Mouse (Mus musculus): ENCODE results near the gene Fam83f.
A peak's percentile ranks its signal among the peaks of the same experiment; 100 is the strongest.

Gene Fam83f

DNA sequence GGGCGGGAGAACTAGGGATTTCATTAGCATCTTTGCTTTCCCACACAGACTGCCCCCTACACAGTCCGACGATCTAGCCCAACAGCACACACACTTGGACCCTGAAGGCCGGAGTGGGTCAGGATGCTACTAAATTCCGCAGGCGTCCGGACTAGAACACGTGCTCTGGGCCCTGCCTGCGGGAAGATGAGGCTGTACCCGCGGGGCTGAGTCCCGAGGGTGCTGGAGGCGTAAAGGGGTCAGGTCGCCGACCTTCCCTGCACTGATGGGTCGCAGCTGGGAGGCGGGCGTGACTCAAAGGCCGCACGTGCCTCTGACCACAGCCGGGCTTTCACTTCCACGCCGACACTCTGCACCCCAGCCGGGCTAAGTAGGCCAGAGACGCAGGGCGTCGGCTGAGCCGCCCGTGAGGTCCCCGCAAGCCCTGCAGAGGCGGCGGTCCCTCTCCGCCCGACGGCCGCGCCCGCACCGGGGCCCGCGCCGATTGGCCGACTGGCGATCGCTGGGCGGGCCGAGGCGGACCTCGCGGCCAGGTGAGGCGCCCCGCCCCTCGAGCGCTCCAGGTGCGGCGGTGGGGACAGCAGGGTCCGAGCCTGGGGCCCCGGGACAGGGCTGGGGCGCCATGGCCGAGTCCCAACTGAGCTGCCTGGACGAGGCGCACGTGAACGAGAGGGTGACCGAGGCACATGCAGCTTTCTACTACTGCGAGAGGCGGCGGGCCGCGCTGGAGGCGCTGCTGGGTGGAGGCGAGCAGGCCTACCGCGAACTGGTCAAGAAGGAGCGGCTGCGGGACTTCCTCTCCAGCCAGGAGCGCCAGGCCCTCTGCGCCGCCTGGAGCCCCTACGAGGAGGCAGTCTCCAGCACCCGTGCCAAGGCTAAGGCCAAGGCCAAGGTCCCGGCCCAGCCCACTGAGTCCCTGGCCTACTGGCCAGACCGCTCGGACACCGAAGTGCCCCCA lies at the start of gene Fam83f:
TSS of gene Fam83f (plus strand) at position 553 of the 958 bp plus-strand sequence.
- peak; percentile 15 for DNase-seq (ENCODE audit: low read depth, low spot score)

DNA sequence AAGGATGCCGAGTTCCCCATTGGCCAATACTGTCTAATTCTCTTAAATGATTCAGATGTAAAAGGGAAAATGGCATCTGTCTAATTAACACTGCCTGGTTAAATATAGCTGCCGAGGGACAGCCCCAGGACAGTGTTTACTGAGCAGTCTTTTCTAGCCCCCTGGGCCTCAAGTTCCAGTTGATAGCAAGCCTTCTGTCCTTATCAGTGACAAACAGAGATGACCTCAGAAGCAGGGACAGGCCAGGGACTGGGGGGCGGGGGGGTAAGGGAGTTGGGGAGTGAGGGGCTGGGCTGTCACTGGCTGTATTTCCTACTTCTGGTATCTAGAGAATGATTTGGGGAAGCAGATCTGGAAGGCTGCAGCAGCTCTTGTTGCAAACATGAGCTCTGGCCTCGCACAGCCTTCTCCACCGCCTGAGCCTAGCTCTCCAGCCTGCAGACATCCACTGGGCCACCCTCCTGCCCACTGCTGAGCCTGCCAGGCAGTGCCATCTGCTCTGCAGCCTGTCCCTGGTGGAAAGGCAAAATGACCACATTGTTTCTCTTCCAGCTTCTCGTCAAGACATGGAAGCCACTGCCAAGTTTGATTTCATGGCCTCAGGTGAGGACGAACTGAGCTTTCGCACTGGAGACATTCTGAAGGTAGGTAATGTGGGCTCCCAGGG lies 48.3 kb upstream of the Fam83f start:
- no peak for DNase-seq (ENCODE audit: low read depth, low spot score)

DNA sequence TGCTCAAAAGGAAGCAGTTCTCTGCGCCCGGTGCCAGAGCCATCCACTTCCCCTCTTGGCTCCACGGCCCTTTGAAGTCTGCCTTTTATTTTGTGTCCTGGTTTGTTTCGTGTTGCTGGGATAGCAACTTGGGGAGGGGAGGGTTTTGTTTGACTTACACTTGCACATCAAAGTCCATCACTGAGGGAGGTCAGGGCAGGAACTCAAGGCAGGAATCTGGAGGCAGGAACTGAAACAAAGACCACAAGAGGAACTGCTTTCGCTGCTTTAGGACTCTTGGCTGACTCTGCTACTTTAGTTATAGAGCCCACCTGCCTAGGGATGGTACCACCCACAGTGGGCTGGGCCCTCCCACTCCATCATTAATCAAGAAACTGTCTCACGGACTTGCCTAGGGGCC lies 45.2 kb upstream of the Fam83f start:
- DNase-seq (ENCODE audit: low read depth, low spot score), result peak; percentile 47

DNA sequence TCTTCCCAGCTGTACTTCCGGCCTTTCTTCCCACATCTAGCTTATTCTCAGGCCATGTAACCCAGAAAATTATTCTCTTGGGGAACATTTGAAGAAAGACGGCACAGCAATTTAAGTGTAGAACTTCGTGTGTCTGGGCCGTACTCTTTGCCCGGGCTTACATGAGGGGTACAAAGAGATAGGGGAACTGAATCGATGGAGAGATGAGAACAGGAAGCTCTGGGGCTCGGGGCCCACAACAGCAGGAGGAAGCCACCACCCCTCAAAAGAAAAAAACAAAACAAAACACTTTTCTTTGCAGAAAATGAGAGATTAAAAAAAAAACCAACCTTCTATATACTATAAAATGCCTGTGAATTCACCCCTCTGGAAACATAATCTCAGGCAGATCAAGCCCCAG lies 41.5 kb upstream of the Fam83f start:
- DNase-seq (ENCODE audit: low read depth, low spot score), result no peak

DNA sequence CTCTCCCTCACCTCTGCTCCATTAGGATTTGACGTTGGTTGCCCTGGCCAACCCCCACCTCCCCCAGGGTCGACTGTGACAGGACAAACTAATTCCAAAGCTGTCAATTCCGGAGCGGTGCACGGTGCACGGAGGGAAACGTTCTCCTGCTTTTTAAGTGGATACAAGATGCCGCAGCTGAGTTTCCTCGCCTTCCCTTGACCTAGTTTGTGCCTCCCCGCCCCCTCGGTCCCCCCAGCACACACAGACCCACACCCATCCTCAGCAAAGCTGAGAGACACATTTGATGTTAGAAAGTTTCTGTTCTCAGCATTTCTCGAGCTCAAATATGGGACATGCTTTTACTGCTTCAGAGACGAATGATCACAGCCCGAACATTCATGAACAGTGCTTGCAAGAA lies 40.9 kb upstream of the Fam83f start:
- no peak for DNase-seq (ENCODE audit: low read depth, low spot score)

DNA sequence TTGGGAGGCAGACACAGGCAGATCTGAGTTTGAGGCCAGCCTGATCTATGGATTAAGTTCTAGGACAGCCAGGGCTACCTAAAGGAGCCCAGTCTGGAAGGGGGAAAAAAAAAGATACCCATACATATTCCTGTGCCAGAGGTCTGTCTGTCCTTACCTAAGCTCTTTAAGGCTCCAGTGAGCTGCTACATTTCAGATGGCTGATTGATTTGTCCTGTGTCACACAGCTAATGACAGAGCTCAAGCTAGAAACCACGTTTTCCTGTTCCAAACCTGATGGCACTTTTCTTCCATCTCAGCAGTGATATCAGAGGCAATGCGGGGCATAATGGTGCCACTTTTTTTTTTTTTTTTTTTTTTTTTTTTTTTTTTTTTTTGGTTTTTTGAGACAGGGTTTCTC lies 40.3 kb upstream of the Fam83f start:
- DNase-seq (ENCODE audit: low read depth, low spot score), result no peak

DNA sequence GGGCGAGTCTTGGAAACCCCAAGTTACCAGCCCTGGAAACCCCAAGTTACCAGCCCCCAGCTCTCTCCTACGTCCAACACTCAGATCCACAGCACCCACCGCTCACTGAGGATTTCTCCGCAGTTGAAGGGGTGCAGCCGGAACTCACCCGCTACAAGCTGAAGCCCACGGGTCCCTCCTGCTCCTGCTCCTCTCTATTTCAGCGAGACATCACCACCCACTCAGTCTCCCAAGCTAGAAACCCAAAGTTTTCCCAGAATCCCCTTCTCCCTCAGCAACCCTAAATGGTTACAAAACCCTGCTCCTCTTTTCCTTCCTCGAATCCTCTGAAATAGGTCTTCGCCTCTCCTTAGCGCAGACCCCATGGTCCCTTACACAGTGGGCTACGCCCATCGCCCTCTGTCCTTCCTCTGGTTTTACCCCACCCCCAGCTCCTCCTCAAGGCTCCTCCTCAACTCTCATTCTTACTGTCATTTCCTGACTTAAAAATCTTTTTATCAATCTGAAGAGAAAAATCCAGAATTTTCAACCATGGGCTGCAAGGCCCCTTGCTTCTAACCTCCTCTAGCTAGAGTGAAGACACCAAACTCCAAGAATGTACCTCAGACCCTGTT lies 39.3 kb upstream of the Fam83f start:
- no peak for DNase-seq (ENCODE audit: low read depth, low spot score)

DNA sequence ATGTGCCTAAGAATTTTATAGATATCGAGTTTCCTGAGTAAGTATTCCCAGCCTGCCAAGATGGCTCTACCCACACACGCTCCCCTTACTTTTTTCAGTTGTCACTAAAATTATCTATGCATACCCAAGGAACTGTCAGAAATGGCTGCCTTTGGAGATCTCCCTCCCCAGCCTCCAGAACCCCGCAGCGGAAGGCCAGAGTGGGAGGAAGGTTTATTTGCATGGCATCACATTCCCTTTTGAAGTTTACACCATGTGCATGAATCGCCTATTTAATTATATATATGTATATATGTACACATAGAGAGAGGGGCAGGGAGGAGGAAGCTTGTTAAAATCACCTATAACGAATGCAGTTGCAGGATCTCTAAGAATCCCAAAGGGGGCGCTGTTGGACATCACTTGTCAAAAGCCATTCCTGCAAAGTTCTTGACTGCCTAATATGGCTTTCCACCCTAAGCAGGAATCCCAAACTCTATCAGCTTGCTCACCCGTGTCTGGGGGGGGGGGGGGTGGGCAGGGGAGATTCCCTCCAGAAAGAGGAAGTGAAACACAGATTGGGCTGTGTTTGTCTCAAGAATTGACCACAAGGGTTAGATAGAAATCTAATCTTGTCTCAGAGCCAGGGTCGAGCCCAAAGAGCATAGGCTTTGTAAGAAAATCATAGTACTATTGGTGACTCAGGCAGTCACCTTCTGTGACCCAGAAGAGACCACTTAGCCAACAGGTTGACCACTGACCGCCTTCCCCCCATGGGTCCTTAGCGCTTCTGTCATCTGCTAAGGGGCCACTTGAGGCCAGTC lies 37.1 kb upstream of the Fam83f start:
- DNase-seq (ENCODE audit: low read depth, low spot score), result peak; percentile 78

DNA sequence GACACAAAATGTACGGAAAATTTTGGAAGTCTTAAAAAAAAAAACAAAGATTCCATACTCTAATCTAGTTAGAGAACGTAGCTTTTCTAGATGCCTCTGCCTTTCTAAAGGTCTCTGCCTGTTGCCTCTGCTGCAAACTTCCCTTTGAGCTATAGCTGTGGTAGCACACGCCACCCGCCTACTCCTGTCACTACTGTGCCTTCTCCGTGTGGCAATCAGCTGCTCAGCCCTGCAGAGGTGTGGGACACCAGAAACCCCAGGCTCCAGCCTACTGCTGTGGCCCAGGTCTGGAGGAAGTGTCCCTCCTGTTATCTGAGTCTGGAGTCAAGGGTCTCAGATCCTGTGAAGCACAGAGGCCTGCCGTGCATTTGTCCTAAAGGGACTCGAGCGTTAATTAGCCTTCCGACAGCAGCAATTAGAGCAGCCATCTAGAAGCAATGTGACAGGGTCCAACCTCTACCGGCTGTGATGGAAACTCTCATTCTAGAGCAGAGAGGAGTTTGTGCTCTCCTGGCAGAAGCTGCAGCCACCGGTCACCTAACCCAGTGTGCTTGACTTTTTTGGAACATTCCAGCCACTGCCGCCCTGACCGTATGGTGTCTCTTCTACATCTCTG lies 34.8 kb upstream of the Fam83f start:
- no peak for DNase-seq (ENCODE audit: low read depth, low spot score)

DNA sequence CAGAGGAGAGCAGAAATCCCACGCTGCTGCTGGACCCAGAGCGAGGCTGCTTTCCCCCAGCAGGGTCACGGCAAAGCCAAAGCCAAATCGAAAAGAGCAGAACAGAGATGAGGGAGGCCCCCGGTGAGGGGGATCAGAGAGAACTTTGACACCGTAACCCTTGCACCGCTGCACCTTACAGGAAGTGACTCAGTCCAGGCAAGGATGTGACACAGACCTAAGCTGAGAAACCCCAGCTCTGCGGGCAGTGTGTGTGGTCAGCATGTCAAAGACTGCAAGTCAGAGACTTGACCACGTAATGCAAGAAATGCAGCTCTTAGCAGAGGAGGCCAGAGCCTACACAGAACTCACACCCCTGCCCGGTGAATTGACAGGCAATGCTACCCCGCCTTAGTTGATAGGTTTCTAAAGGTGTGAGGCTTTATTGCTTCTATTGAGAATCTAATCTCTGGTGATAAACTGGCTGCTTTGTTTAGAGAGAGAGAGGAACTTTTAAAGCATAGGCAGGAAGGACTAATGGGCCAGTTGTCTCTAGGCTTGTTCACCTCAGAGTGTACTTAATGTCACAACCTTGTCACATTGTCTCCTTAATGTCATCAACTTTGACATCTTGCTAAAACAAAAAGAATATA lies 32.5 kb upstream of the Fam83f start:
- no peak for DNase-seq (ENCODE audit: low read depth, low spot score)

DNA sequence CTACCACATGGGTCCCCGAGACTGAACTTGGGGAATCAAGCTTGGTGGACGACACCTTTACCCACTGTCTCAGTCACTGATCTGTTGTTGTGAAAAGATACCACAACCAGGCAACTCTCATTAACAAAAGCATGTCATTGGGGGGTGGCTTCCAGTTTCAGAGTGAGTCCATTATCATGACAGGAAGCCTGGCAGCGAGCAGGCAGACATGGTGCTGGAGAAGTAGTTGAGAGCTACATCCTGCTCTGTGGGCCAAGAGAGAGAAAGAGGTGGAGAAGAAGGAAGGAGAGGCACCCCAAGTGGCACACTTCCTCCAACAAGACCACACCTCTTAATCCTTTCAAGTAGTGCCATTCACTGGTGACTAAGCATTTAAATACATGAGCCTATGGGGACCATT lies 31.8 kb upstream of the Fam83f start:
- DNase-seq (ENCODE audit: low read depth, low spot score), result peak; percentile 12

DNA sequence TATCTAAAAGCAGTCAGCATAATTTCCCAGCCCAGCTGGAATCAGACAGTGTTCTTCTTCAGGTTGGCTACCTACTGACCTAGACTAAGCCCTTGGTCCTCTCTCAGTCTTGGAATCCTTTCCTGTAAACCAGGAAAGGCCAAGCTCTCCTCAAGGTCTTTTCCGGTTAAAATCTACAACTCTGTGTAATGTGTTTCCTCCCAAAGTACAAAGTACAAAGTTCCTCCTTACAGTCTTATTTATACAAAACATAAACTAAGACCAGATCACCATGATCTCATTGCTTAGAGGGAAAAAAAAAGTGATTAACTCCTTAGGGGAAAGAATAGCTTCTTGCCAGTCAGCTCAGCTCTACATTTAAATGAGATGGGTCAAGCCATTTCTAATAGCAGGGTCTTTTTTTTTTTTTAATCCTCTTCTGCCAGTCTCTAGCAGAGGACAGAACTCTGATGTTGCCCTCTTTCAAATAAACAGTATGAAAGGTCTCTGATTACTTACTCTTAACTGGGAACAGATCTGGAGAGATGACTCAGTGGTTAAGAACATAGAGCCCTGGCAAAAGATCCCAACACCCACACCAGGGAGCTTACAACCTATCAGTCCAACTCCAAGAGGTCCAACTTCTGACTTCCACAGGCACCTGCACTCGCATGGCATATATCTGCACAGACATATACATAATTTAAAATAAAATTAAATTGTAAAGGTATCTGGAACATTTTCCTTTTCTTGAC lies 29.8 kb upstream of the Fam83f start:
- DNase-seq (ENCODE audit: low read depth, low spot score), result no peak

DNA sequence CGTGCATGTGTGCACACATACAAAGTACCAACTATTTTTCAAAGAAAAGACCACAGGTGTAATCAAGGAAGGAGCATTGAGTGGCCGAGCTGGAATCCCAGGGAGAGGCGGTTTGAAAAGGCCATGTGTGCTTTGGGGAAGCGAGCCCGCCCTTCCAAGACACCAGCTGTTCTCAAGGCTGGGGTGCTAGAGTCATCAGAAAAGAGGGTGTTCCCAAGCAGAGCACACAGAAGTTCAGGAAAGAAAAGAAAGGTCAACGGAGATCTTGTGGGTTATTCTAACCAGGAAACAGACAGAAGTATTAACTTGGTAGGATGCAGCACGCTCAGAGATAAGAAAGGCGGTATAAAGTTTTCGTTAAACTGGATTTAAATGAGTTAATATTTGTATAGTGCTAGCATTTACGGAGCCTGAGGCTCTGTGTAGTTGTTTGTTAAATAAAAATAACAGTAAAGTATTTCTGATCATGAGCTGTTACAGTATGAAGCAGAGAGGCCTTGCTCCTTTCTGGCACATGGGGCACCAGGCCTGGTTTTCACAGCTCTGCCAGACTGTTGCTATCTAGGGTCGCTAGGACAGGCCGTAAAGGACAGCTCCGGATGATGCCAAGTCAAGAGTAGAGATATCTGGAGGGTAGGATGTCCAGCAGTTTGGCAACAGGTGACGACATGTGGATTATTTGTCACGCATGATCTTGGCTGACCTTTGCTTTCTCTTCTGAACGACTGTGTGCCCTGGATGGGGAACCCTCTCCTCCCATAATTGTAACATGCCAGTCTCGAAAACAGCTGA lies 26.4 kb upstream of the Fam83f start:
- DNase-seq (ENCODE audit: low read depth, low spot score), result no peak

DNA sequence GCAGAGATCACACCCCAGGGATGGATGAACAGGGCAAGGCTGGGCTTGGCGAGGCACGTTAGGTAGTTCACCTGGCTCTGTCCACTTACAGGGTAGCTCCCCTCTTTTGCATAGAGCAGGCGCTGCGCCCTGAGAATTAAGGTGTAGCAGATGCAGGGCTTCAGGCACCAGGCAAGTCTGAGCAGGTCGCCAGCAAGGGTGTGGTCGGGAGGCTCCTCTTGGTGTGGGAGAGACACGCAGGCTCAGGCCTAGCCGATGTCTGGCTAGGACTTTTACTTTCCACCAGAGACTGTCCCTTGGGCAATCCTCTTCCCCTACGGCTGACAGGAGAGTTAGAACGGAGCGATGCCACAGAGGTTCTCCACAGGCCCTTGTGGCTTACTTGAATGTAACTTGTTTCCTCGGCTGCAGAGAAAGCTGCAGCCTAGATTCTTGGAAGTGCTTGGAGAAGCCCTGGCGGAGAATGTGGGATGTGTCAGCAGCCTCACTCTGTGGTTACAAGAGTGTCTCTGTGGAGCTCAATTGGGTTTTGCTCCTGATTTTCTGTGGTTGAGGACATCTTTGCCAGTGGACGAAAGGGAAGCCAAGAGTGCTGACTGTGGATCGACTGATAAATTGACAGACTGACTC lies 22.6 kb upstream of the Fam83f start:
- peak; percentile 30 for DNase-seq (ENCODE audit: low read depth, low spot score)

DNA sequence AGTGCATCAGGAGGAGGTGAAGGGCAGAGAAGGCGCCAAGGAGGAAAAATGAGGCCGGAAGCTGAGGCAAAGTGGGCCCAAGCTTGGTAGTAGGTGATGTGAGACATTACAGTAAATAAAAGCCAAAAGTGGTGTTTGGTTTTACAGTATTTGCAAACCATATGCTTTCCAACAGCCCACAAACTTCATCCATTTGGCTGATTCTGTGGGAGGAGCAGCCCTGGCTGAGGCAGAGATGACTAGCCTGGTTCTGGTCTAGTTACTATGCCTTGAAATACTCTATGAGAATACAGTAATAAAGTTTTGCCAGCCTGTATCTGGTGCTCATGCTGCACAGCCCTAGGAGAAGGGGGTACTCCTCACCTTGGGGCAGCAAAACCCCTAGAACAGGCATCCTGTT lies 21.2 kb upstream of the Fam83f start:
- DNase-seq (ENCODE audit: low read depth, low spot score), result no peak

DNA sequence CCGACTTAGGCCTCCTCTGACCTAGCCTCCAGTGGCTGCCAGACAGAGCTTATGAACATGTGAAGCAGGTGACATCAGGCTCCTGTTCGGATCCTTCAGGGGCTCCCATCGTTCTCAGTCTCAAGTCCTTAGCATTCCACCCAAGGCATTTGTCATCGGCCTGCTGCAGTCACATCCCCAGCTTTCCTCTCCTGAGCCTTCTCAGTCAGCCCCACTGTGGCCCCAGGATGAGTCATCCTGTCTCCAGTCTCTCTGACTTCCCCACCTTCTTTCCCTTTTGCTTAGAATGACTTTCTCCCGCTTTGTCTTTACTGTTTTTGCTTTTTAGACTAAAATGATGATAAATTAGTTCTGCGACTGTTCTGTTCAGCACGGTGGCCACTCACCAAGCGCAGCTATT lies 17.8 kb upstream of the Fam83f start:
- no peak for DNase-seq (ENCODE audit: low read depth, low spot score)

DNA sequence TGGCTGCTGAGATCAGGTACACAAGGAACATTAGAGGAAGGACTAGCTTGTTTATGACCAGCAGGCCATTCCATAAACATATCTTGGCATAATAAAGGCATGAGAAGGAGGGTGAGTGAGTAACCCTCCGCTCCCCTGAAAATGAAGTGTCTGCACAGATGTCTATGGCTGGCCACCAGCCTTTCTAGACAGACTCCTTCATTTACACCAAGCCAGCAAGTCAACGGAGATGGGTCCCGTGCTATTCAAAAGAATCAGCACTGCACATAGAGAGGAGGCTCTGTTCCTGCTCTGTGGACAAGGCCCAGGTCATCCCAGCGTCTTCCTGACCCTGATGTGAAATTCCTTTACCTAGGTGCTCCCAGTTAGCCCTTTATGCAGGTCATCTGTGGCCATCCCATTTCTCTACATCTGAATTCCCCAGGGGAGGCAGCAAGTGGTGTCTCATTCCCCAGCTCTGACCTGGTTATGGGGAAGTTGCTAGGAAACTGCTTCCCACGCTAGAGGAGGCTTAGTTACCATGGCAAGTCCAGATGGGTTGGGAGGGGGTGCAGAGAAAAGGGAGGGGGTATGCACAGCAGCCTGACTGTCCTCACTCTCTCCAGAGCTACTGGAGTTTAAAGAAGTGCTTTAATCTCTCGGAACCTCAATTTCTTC lies 12.7 kb upstream of the Fam83f start:
- DNase-seq (ENCODE audit: low read depth, low spot score), result no peak

DNA sequence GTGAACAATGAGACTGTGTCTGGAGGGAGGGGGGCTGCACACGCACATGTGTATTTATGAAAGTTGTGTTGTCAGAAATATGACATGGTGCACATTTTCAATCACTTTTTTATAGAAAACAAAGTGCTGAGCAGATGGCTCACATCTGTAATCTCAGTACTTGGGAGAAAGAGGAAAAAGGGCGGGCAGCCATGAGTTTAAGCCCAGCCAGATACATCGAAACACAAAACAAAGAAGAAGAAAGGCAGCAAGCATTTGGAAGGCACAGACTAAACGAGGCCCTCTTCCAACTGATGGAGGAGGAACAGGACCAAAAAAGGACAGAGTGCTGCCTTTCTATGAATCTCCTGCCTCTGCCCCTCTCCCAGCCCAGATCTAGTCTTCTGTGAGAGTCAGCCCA lies 10.7 kb upstream of the Fam83f start:
- DNase-seq (ENCODE audit: low read depth, low spot score), result no peak

All from ES-CJ7 (cell line).